Mouse (Mus musculus) heart, postnatal 36 days (tissue): ENCODE data around the gene Etv5. TPM values are rescaled to one million over a fixed set of nuclear protein-coding genes. Genes with fewer than 3 reads are reported as not detected.

Experiments
- DNase-seq, 2 experiments: peaks; one replicate each; pipeline ENCODE4 v3.0.0; 2021 to 2022
- intact Hi-C: fragments of 180-260 bp; cut with DNase I; formaldehyde crosslinking; loops from one replicate; pipeline ENCODE4 v1.15.1; 2025
- total RNA-seq, 2 experiments: library from RNA; stranded (reverse); gene quantifications; 2 replicates each; pipeline ENCODE4 v1.2.3; 2021

Gene Etv5
- total RNA-seq, 2 experiments from 2014 or later, result 9.3 to 14.8 TPM

GRCm38 (mm10) chr16:22351194-22351593 lies 88.3 kb downstream of the Etv5 start:
- no peak for DNase-seq
- intact Hi-C loops, result no loop called here

GRCm38 (mm10) chr16:22349798-22350197 lies 89.7 kb downstream of the Etv5 start:
- intact Hi-C loops, result no loop called here
- DNase-seq, result no peak

GRCm38 (mm10) chr16:22348478-22349270 lies 90.8 kb downstream of the Etv5 start:
- intact Hi-C loops, result no loop called here

GRCm38 (mm10) chr16:22348014-22348413 lies 91.5 kb downstream of the Etv5 start:
- no peak for DNase-seq
- intact Hi-C loops, result no loop called here

More at GRCm38 (mm10) chr16:22348478-22349270, 90.8 kb downstream of the Etv5 start:
- DNase-seq, result no peak

GRCm38 (mm10) chr16:22341236-22341671 lies 98.3 kb downstream of the Etv5 start:
- intact Hi-C loops, result no loop called here

GRCm38 (mm10) chr16:22335781-22336180 lies 103.7 kb downstream of the Etv5 start:
- DNase-seq, result no peak
- intact Hi-C loops, result no loop called here

More at GRCm38 (mm10) chr16:22341236-22341671, 98.3 kb downstream of the Etv5 start:
- DNase-seq, result peak; percentile 15 to 23

Other genes starting within 250 kb of the Etv5 start
- 10 to 100 TPM; 45.5 TPM for gene Tra2b, start 173.7 kb downstream of the Etv5 start, total RNA-seq
- under 1 TPM; 0.41 to 0.42 TPM for gene Dgkg, start 217.5 kb upstream of the Etv5 start, total RNA-seq